Mouse (Mus musculus): ENCODE data around the gene Trabd2b.

Trabd2b gene

DNA sequence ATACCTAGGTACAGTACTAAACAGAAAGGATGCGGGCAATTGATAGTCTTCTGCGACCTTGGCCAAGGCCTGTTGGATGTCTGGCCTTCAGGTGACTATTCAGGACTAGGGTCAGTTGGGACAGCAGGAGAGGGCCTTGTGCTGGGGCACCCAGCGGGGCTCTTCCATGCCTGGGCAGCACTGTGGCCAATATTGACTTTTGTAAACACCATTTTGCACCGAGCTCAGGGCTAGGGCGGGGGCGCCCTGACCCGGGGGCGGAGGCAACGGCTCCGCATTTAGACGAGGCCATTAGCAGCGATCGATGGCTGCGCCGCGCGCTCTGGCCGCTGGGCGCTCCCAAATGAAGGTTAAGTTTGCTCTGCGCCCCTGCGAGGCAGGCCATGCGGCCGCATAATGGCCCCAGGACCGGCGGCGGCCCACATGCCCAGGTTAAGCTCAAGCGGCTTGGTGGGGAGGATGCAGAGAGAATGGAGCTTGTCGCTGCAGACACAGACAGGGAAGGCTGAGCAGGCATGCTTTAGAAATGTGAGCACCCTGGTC lies 242.1 kb downstream of the Trabd2b start:
- no peak for DNase-seq (ENCODE audit: low spot score in 2 of 2)

GRCm38 (mm10) chr4:114650551-114650950 lies 244.0 kb downstream of the Trabd2b start:
- DNase-seq (ENCODE audit: low spot score in 2 of 2) = no peak

GRCm38 (mm10) chr4:114651007-114651406 lies 244.5 kb downstream of the Trabd2b start:
- DNase-seq (ENCODE audit: low spot score in 2 of 2) = no peak

DNA sequence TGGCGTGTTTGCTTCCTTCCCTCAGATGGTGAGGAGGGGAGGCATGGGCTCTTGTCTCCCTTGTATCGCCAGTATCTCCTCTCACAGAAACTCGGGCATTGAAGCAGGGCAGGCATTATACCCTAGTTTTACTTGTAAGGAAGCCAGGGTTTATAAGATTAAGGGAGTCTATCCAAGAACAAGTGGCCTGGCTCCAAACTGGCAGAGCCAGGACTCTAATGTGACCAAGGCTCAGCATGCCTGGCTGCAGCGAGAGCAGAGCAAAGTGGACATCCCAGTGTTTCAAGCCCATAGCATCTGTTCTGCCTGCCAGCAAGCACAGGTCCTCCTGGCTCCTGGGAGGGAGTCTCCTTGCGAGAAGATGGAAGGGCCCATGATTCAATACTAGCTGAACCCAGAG lies 245.1 kb downstream of the Trabd2b start:
- DNase-seq (ENCODE audit: low spot score in 2 of 2) = no peak

GRCm38 (mm10) chr4:114652400-114652799 lies 245.9 kb downstream of the Trabd2b start:
- DNase-seq (ENCODE audit: low spot score in 2 of 2) = no peak

GRCm38 (mm10) chr4:114657933-114658332 lies 251.4 kb downstream of the Trabd2b start:
- DNase-seq (ENCODE audit: low spot score in 2 of 2) = no peak

GRCm38 (mm10) chr4:114659876-114660275 lies 253.4 kb downstream of the Trabd2b start:
- no peak for DNase-seq (ENCODE audit: low spot score in 2 of 2)

GRCm38 (mm10) chr4:114664063-114665036 lies 257.8 kb downstream of the Trabd2b start:
- no peak for DNase-seq (ENCODE audit: low spot score in 2 of 2)
